Comparison of ENCODE assay signal across 10 mouse cellular contexts in the genomic region with DNA sequence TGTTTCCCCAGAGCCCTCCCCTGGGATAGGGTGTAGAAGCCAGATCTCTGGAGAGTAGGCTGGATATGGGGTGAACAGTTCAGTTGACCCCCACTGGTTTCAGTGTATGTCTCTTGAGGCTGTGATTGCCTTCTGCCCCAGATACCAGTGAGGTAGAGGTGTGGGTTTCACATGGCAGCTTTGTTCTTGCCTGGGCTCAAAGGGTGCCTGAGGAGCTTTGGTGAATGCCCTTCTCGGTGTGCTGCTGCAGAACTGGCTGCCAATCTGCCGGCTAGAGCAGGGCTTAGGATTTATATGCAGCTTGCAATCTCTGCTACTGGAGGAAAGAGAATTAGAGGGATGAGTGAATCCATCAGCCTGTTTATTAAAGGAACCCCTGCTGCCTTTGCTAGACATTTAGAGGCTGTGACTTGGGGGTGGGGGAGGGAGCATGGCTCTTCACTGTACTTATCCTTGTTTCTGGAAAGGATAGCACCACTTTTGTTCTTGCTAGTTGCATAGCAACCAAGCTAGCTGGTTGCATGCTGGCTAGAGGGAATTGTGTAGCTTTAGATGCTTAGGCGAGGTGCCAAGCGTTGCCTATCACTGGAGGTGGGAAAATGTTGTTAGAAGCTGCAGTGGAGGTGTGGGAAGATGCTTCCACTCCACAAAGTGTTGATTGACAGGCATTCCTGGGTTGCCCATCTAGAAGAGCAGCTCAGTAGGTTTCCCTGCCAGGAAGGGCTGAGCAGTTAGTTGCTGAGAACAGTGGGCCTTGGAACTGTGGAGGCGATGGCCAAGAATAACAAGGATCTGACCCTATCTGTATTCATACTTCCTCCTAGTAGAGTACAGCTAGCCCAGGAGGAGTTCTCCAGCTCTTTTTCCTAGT. TPM values are rescaled to one million over a fixed set of nuclear protein-coding genes. Genes with fewer than 3 reads are reported as not detected.
DNase-seq lines count a peak whose midpoint lies in the region; ATAC-seq lines count a peak whose summit lies in the region.
"Had no signal": no experiment of that assay in that cellular context is flagged by ENCODE, and none has a peak within 500 bp of the region (broad histone marks: within the 10 kb centered on the region; RNA-seq: fewer than 3 reads in every experiment).

No protein-coding gene starts in this region.

- no peak overlapping the region for H3K4me2 ChIP-seq in kidney, embryonic 15.5 days

- H3K36me3 ChIP-seq in kidney, embryonic 15.5 days, result peaks cover 12% of the 10 kb centered on the region

- no peak overlapping the region for H3K4me3 ChIP-seq in kidney, embryonic 15.5 days (replicated peaks)
- H3K4me3 ChIP-seq: erythroblast, embryonic 14.5 days; megakaryocyte, embryonic 14.5 days had no signal

- no peaks in the 10 kb centered on the region for H3K9me3 ChIP-seq in kidney, embryonic 15.5 days (replicated peaks)
- H3K9me3 ChIP-seq: megakaryocyte, embryonic 14.5 days had no signal

- WGBS in kidney, embryonic 15.5 days, result 69% methylated on average over 5 of the region's 5 CpGs

- peaks cover 16% of the 10 kb centered on the region for H3K4me1 ChIP-seq in kidney, embryonic 15.5 days

- DNase-seq in kidney, adult 9 months, result no peak
- peak; percentile 63 to 71 for DNase-seq in frontal cortex, postnatal 10 days (ENCODE audit: low spot score in 2 of 2)
- peak; percentile 75 to 77 for DNase-seq in layer of hippocampus, postnatal 36 days
- peak; percentile 89 to 91 for DNase-seq in right cerebral cortex, postnatal 10 days (ENCODE audit: low spot score in 2 of 2)
- no peak for DNase-seq in embryo, embryonic 11 days
- no peak for DNase-seq in adrenal gland, adult 18-20 months (ENCODE audit: low spot score in 2 of 2)
- no peak for DNase-seq in spleen, postnatal 14 days (ENCODE audit: low spot score in 2 of 2)

- H3K27ac ChIP-seq in kidney, embryonic 15.5 days, result 0 out of 2 replicates have a peak overlapping the region, but pooled peaks have one; percentile 5

- ATAC-seq in kidney, embryonic 15.5 days (replicated peaks; ENCODE audit: low FRiP score), result no peak

- H3K9ac ChIP-seq in kidney, embryonic 15.5 days, result no peak overlapping the region

- H3K27me3 ChIP-seq in kidney, embryonic 15.5 days, result no peaks in the 10 kb centered on the region
- H3K27me3 ChIP-seq: megakaryocyte, embryonic 14.5 days had no signal

RNA-seq across cellular contexts. Expression of a gene that starts 7.7 kb away (rescaled TPM):
- polyA plus RNA-seq in kidney, embryonic 15.5 days (2015; fragmentation: Nextera tagmentation; extraction: Ambion mirVana), result 216 and 224 TPM in 2 replicates
- total RNA-seq in layer of hippocampus, postnatal 36 days (2021), result 100 to 1,000 TPM; 449 to 462 TPM
- 1,000 to 10,000 TPM in 1 of 2 experiments, 100 to 1,000 TPM in 1; 791 to 1,455 TPM for total RNA-seq in adrenal gland, adult 18-20 months (2021)

RNA-seq across cellular contexts. Expression of a gene that starts 8.1 kb away (rescaled TPM):
- polyA plus RNA-seq in kidney, embryonic 15.5 days (2015; fragmentation: Nextera tagmentation; extraction: Ambion mirVana), result 159 and 163 TPM in 2 replicates
- 10 to 100 TPM; 31.2 to 33.5 TPM for total RNA-seq in layer of hippocampus, postnatal 36 days (2021)
- 10 to 100 TPM; 54.3 to 55.6 TPM for total RNA-seq in adrenal gland, adult 18-20 months (2021)

RNA-seq across cellular contexts. Expression of a gene that starts 21.2 kb away (rescaled TPM):
- 28.2 and 29.3 TPM in 2 replicates for polyA plus RNA-seq in kidney, embryonic 15.5 days (2015; fragmentation: Nextera tagmentation; extraction: Ambion mirVana)
- 10 to 100 TPM; 30.5 to 36.4 TPM for total RNA-seq in layer of hippocampus, postnatal 36 days (2021)
- 100 to 1,000 TPM; 103 to 121 TPM for total RNA-seq in adrenal gland, adult 18-20 months (2021)

RNA-seq across cellular contexts. Expression of a gene that starts 46.3 kb away (rescaled TPM):
- polyA plus RNA-seq in kidney, embryonic 15.5 days (2015; fragmentation: Nextera tagmentation; extraction: Ambion mirVana), result 80.1 and 80.8 TPM in 2 replicates
- total RNA-seq in layer of hippocampus, postnatal 36 days (2021), result 10 to 100 TPM; 44.5 to 48.2 TPM
- 10 to 100 TPM; 16.2 to 19.9 TPM for total RNA-seq in adrenal gland, adult 18-20 months (2021)

RNA-seq across cellular contexts. Expression of a gene that starts 56.8 kb away (rescaled TPM):
- polyA plus RNA-seq in kidney, embryonic 15.5 days (2015; fragmentation: Nextera tagmentation; extraction: Ambion mirVana), result 24.7 and 30.7 TPM in 2 replicates
- 10 to 100 TPM; 74.5 to 77.1 TPM for total RNA-seq in layer of hippocampus, postnatal 36 days (2021)
- 1 to 10 TPM; 6.9 to 9.2 TPM for total RNA-seq in adrenal gland, adult 18-20 months (2021)
- polyA plus RNA-seq: erythroblast, embryonic 14.5 days had no signal

Comparison
In these comparisons a context has a peak if more than half of its experiments do, and no peak if none do; other contexts are left out.
1. DNase-seq: peak in frontal cortex, postnatal 10 days (2 of 2), layer of hippocampus, postnatal 36 days (2 of 2) and right cerebral cortex, postnatal 10 days (2 of 2); none in kidney, adult 9 months (single experiment), embryo, embryonic 11 days (single experiment), adrenal gland, adult 18-20 months (0 of 2) and spleen, postnatal 14 days (0 of 2).